Mouse (Mus musculus): ENCODE measurements at regions not wholly inside any gene's neighbourhood (a gene's known extent, or its start where the extent isn't known, plus 50 kb on each side); places are given as distances from the start of the nearest gene placed in this dataset.
A peak's percentile ranks its signal among the peaks of the same experiment; 100 is the strongest.

DNA sequence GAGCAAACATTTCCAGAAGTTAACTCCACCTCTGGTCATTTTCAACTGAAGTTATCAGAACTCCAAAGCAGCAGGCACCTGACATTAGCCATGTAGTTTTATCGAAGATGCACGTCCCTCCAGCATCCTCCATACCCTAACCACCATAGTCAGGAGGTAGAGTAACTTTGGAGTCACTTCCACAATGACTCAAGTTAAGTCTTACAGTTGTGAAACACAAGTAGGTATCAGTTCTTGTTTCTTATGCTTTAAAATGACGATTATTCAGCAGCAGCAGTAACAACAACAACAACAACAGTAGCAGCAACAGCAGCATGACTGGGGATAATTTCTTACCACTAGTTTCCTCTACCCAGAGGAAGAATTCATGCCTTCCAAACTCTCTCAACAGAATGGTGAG is 51.3 kb upstream of the Tank start:
- no peak for DNase-seq

DNA sequence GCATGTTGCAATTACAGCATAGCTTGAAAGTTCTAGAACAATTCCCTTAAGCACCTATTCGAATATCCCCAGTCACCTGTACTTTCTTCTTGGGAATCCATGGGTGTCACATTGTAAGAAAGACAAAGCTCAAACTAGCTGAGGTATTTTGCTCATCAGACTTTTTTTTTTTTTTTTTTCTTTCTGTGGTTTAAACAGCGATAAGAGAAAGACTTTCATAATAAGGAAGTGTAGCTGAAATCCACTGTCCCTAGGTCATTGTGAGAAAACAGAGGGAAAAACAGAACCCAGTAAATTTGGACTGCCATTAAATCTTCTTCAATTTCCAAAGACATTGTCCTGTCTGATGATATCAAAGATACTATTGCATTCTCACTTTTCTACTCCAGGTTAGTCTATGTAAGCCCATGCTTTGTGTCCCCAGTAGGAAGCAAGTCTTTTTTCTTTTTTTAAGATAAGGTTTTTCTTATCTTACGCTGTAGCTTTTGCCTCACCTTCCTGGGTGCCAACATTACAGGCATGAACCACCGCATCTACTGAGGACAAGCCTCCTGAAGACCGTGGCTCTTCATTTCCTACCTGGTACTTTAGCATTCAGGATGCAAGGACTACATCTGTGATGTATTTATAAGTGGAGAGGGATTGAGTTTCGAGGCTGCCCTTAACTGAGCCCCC is 54.2 kb upstream of the Tank start:
- no peak for DNase-seq

DNA sequence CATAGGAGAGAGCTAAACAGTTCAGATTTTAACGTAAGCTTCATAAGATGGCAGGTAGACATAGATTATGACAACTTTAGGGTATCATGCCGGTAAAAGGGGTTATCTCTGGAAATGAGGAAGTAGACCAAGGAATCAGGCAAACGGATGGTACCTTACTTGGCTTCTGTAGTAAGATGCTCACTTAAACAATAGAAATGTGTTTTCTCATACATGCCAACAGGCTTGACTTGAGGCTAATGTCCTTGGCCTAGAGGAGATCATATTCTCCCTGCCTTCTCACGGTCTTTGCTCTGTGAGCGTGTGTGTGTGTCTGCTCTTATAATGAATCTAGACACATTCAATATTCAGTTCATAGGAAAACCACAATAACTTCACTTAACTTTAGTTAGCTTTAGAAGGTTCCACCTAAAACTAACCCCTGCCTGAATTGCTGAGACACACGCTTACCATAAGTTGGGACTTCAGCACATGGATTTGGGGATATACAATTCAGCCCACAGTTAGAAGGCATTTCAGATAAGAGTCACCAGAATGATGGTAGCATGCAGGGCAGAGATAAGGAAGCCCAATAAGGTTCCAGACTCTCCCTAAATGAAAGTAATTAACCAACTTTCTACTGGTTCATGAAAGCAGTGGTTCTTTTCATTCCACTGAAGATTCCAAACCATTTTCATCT is 63.8 kb upstream of the Tank start:
- DNase-seq: no peak

GRCm38 (mm10) chr2:61513787-61514444 is 64.5 kb upstream of the Tank start:
- no peak for DNase-seq

DNA sequence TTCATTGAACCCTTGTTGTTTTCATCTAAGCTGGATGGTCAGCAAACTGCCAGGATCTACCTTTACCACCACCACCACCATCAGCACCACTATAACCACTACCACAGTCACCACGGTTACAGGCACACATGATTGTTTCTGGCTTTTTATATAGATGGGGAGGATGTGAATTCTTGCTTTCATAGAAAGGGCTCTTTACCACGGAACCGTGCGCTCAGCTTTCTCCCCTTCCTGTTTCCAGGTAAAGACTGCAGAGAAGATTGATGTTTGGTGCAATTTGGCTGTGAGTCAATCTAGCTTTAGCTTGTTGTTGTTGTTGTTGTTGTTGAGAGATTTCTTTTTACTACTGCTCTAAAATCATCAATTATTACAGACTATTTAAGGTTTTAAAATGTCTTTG is 74.8 kb upstream of the Tank start:
- DNase-seq: no peak

GRCm38 (mm10) chr2:61501922-61502321 is 76.5 kb upstream of the Tank start:
- DNase-seq: no peak

- no peak for DNase-seq
These were observed 79.1 kb upstream of the Tank start for GRCm38 (mm10) chr2:61499266-61499665.

- DNase-seq: no peak
These were observed 80.5 kb upstream of the Tank start for GRCm38 (mm10) chr2:61497930-61498329.

GRCm38 (mm10) chr2:61496968-61497367 is 81.4 kb upstream of the Tank start:
- DNase-seq: no peak

GRCm38 (mm10) chr2:61493918-61494712 is 84.3 kb upstream of the Tank start:
- DNase-seq: peak; percentile 88

- peak; percentile 35 for DNase-seq
These were observed 86.2 kb upstream of the Tank start for GRCm38 (mm10) chr2:61492043-61492743.

DNA sequence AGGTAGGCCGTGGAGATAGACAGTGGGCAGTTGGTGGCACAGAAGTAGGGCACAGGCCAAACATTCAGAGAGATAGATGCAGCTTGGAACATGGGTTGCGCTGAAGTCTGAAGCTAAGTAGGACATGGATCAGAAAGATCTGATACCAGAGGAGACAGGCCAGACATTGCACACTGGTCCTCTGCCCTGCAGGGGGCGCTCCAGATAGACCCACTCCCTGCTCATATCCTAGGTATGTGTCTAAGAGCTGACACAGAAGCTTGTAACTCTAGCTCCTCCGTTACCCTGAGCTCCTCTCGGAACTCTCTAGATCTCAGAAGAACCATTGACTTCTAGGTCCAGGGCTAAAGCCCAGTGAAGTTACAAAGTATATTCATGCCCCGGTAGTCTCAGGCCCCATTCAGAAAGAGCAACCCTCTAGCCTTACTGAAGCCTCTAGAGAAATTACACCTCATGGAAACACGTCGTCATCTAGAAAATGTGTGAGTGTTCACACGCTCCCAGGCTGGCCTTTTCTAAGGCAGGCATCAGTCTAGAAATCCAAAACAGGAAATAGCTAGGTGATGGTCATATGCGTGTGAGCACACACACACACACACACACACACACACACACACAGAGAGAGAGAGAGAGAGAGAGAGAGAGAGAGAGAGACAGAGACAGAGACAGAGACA is 87.8 kb upstream of the Tank start:
- DNase-seq: no peak

DNA sequence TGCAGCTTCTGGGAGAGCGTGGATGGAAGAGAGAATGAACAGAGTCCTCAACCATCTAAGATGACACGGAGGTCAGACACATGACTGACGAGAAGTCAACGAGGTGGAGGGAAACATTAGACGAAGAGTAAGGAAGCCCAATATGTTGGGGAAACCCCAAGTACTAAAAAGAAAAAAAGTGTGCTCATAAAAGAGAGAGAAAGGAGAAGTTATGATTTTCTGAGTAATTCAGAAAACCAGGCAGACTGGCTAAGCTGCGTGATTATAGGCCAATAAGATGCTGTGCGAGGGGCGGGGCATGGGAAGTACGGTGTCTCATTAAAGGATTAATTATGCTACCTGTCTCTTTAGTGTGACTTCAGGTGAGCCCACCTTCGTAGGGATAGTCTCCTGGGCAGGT is 88.6 kb upstream of the Tank start:
- no peak for DNase-seq

- no peak for DNase-seq
These were observed 94.6 kb upstream of the Tank start for GRCm38 (mm10) chr2:61483820-61484219.

DNA sequence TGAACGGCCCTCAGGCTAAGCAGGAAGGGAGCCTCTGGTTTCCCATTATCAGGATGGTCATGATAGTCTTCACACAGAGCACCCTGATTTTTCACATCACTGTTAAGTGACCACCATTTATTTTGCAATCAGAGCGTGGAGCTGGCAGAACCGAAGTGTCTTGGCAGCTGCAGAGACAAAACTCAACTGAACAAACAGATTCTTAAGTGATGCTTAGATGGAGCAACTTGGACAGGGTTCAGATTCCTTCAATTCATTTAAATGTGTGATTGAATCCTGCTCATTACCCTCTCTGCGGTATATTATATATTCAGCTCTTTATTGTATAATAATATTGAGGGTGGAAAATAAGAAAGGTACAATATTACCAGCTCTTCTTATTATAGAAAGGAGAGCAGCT is 101.7 kb upstream of the Tank start:
- no peak for DNase-seq

DNA sequence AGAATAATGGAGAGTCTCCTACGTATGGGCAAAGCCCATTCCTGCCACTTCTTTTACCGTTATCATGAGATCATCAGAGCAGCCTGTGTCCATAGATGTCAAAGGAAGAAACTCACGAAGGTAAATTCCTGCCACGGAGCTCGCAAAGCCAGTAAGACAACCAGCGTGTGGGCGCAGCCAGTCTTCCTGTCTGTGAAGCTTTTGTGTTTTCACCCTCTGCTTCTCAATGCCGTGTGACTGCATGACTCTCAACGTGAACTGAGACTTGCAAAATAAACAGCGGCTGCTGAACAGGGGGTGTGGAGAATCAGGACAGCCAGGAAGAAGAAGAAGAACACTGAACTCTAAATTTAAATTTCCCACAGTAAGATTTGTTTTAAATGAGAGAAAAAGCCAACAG is 103.8 kb upstream of the Tank start:
- DNase-seq: no peak

- no peak for DNase-seq
These were observed 107.9 kb upstream of the Tank start for GRCm38 (mm10) chr2:61470521-61470920.

DNA sequence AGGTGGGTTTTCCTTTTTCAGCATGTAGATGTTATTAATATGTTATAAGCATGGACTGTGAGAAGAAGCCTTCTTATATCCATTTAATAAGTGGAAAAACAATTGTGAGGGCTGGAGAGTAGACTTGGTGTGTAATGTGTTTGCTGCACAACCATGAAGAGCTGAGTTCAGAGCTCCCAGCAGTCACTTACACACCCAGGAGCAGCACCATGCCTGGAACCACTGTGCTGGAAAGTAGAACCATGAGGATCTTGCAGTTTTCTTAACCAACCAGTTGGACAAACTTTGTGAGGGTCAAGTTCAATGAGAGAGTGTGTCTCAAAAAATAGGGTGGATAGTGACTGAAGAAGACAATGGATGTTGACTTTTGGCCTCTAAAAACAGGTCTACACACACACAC is 108.3 kb upstream of the Tank start:
- no peak for DNase-seq

GRCm38 (mm10) chr2:61455902-61456301 is 122.5 kb upstream of the Tank start:
- peak; percentile 83 for DNase-seq

- DNase-seq: no peak
These were observed 123.7 kb upstream of the Tank start for GRCm38 (mm10) chr2:61454729-61455128.

DNA sequence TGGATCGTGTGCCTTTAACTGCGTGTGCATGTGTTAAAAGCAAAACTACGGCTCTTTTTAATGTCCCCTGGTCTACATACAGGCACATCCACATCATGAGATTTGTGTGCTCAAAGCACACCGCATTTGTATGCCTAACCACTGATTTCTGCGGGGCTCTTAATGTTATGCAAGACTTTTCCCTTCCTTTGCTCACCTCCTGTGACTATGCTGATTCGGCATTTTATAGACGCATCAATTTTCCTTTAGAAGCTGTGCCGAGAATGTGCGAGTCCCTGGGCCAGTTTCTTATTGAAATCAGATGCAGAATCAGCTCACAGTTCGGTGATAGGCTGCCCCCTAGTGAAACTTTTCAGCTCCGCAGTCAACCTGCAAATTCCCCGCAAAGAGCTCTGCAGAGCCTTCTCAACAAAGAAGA is 124.1 kb upstream of the Tank start:
- peak; percentile 91 for DNase-seq

Data from kidney, postnatal 10 days (tissue).